Mouse (Mus musculus) erythroblast, embryonic 14.5 days (primary cell): ENCODE data around the gene Ptpn20. TPM values are rescaled to one million over a fixed set of nuclear protein-coding genes. Genes with fewer than 3 reads are reported as not detected.

Experiments
- H3K27me3 ChIP-seq: 2 replicates; pipeline ENCODE4 v1.6.1; 2012; ENCODE audit warnings: inconsistent platforms; ENCODE audit not compliant: control insufficient read depth
- H3K36me3 ChIP-seq: 2 replicates; pipeline ENCODE4 v1.6.1; 2012; ENCODE audit warnings: mild to moderate bottlenecking, inconsistent platforms; ENCODE audit not compliant: control insufficient read depth
- H3K4me1 ChIP-seq: 2 replicates; pipeline ENCODE4 v1.6.1; 2012; ENCODE audit warnings: inconsistent platforms; ENCODE audit not compliant: control insufficient read depth
- H3K4me3 ChIP-seq: replicated peaks from 2 replicates; pipeline ENCODE3; 2012; ENCODE audit warnings: moderate library complexity, mild to moderate bottlenecking, inconsistent platforms
- H3K9me3 ChIP-seq: 2 replicates; pipeline ENCODE4 v1.6.1; 2012; ENCODE audit warnings: low read length, inconsistent platforms, mixed read lengths; ENCODE audit not compliant: control insufficient read depth
- GATA1 ChIP-seq: IDR thresholded peaks from 2 replicates; pipeline ENCODE4 v1.6.1; 2012; ENCODE audit warnings: low read length, inconsistent platforms, mixed read lengths
- TAL1 ChIP-seq: IDR thresholded peaks from 3 replicates; pipeline ENCODE4 v1.6.1; 2012; ENCODE audit warnings: low read length, inconsistent platforms, mixed read lengths
- polyA plus RNA-seq: library from polyadenylated mRNA; stranded (reverse); fragments of >175 nt; gene quantifications from 2 replicates; pipeline ENCODE4 v1.2.3, GENCODE M21; 2012

The Ptpn20 gene
- polyA plus RNA-seq: 0.01 TPM in 1 of 2 replicates, not detected in the other

- Histone ChIP-seq H3K4me3 (no peak within 1 kb of the TSS), H3K9me3 (no peaks in the 10 kb centered on the region; the same call in 1 of the 2 replicates), H3K36me3 (no peaks in the 10 kb centered on the region), H3K4me1 (no peaks in the 10 kb centered on the region), H3K27me3 (no peaks in the 10 kb centered on the region)
- TF ChIP-seq GATA1 (no peak), TAL1 (no peak)
Observed at GRCm38 (mm10) chr14:33588951-33589350, at the start of gene Ptpn20. TSS of gene Ptpn20 (plus strand) at chr14:33589207.

GRCm38 (mm10) chr14:33539559-33540167 is 49.3 kb upstream of the Ptpn20 start:
- no peaks in the 10 kb centered on the region for H3K27me3 ChIP-seq
- no peaks in the 10 kb centered on the region for H3K36me3 ChIP-seq
- no peaks in the 10 kb centered on the region for H3K9me3 ChIP-seq
- H3K4me3 ChIP-seq: no peak overlapping the region
- H3K4me1 ChIP-seq: no peaks in the 10 kb centered on the region
- TF ChIP-seq GATA1: no peak
- TF ChIP-seq TAL1: no peak

GRCm38 (mm10) chr14:33545565-33546143 is 43.4 kb upstream of the Ptpn20 start:
- Histone ChIP-seq H3K27me3 (no peaks in the 10 kb centered on the region), H3K4me1 (no peaks in the 10 kb centered on the region), H3K9me3 (no peaks in the 10 kb centered on the region), H3K4me3 (no peak overlapping the region), H3K36me3 (no peaks in the 10 kb centered on the region)
- TF ChIP-seq TAL1: no peak
- TF ChIP-seq GATA1: no peak

- H3K27me3 ChIP-seq: no peaks in the 10 kb centered on the region
- no peaks in the 10 kb centered on the region for H3K9me3 ChIP-seq
- TF ChIP-seq GATA1 (no peak), TAL1 (no peak)
- no peaks in the 10 kb centered on the region for H3K4me1 ChIP-seq
- no peaks in the 10 kb centered on the region for H3K36me3 ChIP-seq
- H3K4me3 ChIP-seq: no peak overlapping the region
Observed at GRCm38 (mm10) chr14:33548650-33549049, 40.4 kb upstream of the Ptpn20 start.

GRCm38 (mm10) chr14:33549856-33550255 is 39.2 kb upstream of the Ptpn20 start:
- Histone ChIP-seq H3K4me1 (no peaks in the 10 kb centered on the region), H3K27me3 (no peaks in the 10 kb centered on the region), H3K36me3 (no peaks in the 10 kb centered on the region), H3K9me3 (no peaks in the 10 kb centered on the region), H3K4me3 (no peak overlapping the region)
- TF ChIP-seq GATA1 (no peak), TAL1 (no peak)

- H3K27me3 ChIP-seq: no peaks in the 10 kb centered on the region
- H3K4me3 ChIP-seq: no peak overlapping the region
- H3K4me1 ChIP-seq: no peaks in the 10 kb centered on the region
- no peaks in the 10 kb centered on the region for H3K9me3 ChIP-seq
- no peaks in the 10 kb centered on the region for H3K36me3 ChIP-seq
- TF ChIP-seq GATA1: no peak
- TF ChIP-seq TAL1: no peak
Observed at GRCm38 (mm10) chr14:33570737-33571136, 18.3 kb upstream of the Ptpn20 start.

- Histone ChIP-seq H3K9me3 (no peaks in the 10 kb centered on the region), H3K36me3 (no peaks in the 10 kb centered on the region), H3K4me3 (no peak overlapping the region), H3K27me3 (no peaks in the 10 kb centered on the region), H3K4me1 (no peaks in the 10 kb centered on the region)
- TF ChIP-seq TAL1 (no peak), GATA1 (no peak)
Observed at GRCm38 (mm10) chr14:33573643-33574042, 15.4 kb upstream of the Ptpn20 start.

- Histone ChIP-seq H3K27me3 (no peaks in the 10 kb centered on the region), H3K4me3 (no peak overlapping the region), H3K36me3 (no peaks in the 10 kb centered on the region), H3K4me1 (no peaks in the 10 kb centered on the region), H3K9me3 (peaks cover 2% of the 10 kb centered on the region; the same call in 1 of the 2 replicates)
- TF ChIP-seq TAL1: no peak
- TF ChIP-seq GATA1: no peak
Observed at GRCm38 (mm10) chr14:33579771-33580484, 9.1 kb upstream of the Ptpn20 start.

- H3K4me3 ChIP-seq: no peak overlapping the region
- no peaks in the 10 kb centered on the region for H3K27me3 ChIP-seq
- H3K9me3 ChIP-seq: no peaks in the 10 kb centered on the region
- no peaks in the 10 kb centered on the region for H3K36me3 ChIP-seq
- no peaks in the 10 kb centered on the region for H3K4me1 ChIP-seq
- no peak for TF ChIP-seq GATA1
- TF ChIP-seq TAL1: no peak
Observed at GRCm38 (mm10) chr14:33598376-33599130, 9.5 kb downstream of the Ptpn20 start.
